9 mouse cellular contexts compared by ENCODE assay signal in the genomic region with DNA sequence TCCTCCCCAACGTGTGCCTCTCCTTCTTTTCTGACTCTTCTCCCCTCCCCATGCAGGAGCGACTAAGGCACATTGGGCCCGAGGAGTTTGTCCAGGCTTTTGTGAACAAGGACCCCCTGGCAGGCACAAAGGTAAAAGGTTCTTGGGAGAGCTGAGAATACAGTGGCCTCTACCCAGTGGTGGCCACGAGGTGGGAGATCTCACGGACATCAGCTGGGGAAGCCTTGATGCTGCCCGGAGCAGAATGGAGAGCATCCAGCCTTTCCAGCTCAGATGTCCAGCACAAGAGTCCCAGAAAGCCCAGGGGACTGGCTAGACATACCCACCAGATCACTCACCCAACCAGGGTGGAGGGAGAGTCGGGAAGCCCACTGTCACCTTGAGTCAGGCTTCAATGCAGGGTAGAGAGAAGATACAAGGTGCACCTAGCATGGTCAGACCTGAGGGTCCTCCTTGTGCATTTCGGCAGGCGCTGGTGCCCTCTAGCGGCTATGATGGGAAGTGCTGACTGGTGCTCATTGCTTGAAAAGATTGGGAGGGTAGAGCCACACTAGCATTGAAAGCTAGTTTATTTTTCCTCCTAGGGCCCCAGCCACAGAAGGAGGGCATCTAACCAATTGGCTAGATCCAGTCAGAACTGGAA. TPM values are rescaled to one million over a fixed set of nuclear protein-coding genes. Genes with fewer than 3 reads are reported as not detected.
DNase-seq lines count a peak whose midpoint lies in the region; ATAC-seq and TF ChIP-seq lines count a peak whose summit lies in the region.
"Had no signal": no experiment of that assay in that cellular context is flagged by ENCODE, and none has a peak within 500 bp of the region (broad histone marks: within the 10 kb centered on the region; RNA-seq: fewer than 3 reads in every experiment).

No protein-coding gene starts in this region.

- no peaks in the 10 kb centered on the region for H3K36me3 ChIP-seq in intestine, embryonic 14.5 days (ENCODE audit: control insufficient read depth, insufficient read depth, low read length)
- H3K36me3 ChIP-seq in intestine, embryonic 16.5 days (ENCODE audit: control insufficient read depth, insufficient read depth, low read length) = no peaks in the 10 kb centered on the region
- no peaks in the 10 kb centered on the region for H3K36me3 ChIP-seq in hindbrain, embryonic 13.5 days
- H3K36me3 ChIP-seq in midbrain, embryonic 16.5 days (ENCODE audit: control insufficient read depth, insufficient read depth, low read length) = no peaks in the 10 kb centered on the region
- no peaks in the 10 kb centered on the region for H3K36me3 ChIP-seq in splenic B cell, adult 2 months (ENCODE audit: control insufficient read depth, insufficient read depth, low read length, poor library complexity, severe bottlenecking)
- H3K36me3 ChIP-seq: embryonic facial prominence, embryonic 13.5 days had no signal

- peak; percentile 97 for DNase-seq in intestine, embryonic 14.5 days (ENCODE audit: low spot score)
- peak; percentile 71 for DNase-seq in adrenal gland, postnatal 14 days
- peak; percentile 82 for DNase-seq in left cerebral cortex, postnatal 4 days
- DNase-seq in splenic B cell, adult 2 months (ENCODE audit: low read depth, low spot score) = peak; percentile 75

- no peak overlapping the region for H3K9ac ChIP-seq in intestine, embryonic 14.5 days (ENCODE audit: low read length)
- H3K9ac ChIP-seq in intestine, embryonic 16.5 days (ENCODE audit: low read depth, low read length) = no peak overlapping the region
- no peak overlapping the region for H3K9ac ChIP-seq in hindbrain, embryonic 13.5 days
- H3K9ac ChIP-seq in midbrain, embryonic 16.5 days (ENCODE audit: low read depth, low read length) = no peak overlapping the region
- H3K9ac ChIP-seq: embryonic facial prominence, embryonic 13.5 days had no signal

- H3K4me2 ChIP-seq in intestine, embryonic 14.5 days (ENCODE audit: low read length) = no peak overlapping the region
- H3K4me2 ChIP-seq in intestine, embryonic 16.5 days (ENCODE audit: low read depth, low read length) = no peak overlapping the region
- no peak overlapping the region for H3K4me2 ChIP-seq in hindbrain, embryonic 13.5 days
- no peak overlapping the region for H3K4me2 ChIP-seq in midbrain, embryonic 16.5 days (ENCODE audit: low read length)
- H3K4me2 ChIP-seq: embryonic facial prominence, embryonic 13.5 days had no signal

- no peaks in the 10 kb centered on the region for H3K9me3 ChIP-seq in intestine, embryonic 14.5 days (ENCODE audit: control insufficient read depth, low read length)
- no peaks in the 10 kb centered on the region for H3K9me3 ChIP-seq in intestine, embryonic 16.5 days (ENCODE audit: control insufficient read depth, low read length)
- no peaks in the 10 kb centered on the region for H3K9me3 ChIP-seq in hindbrain, embryonic 13.5 days
- no peaks in the 10 kb centered on the region for H3K9me3 ChIP-seq in midbrain, embryonic 16.5 days (replicated peaks; ENCODE audit: control insufficient read depth, low read length, poor library complexity, severe bottlenecking)
- H3K9me3 ChIP-seq: embryonic facial prominence, embryonic 13.5 days had no signal

- no peak for ATAC-seq in intestine, embryonic 14.5 days (replicated peaks; ENCODE audit: low FRiP score, low TSS enrichment, low read depth)
- no peak for ATAC-seq in intestine, embryonic 16.5 days
- ATAC-seq in hindbrain, embryonic 13.5 days (ENCODE audit: low FRiP score) = peak; percentile 78
- ATAC-seq in midbrain, embryonic 16.5 days = peak; percentile 69

- intact Hi-C loops in left cerebral cortex, postnatal 4 days (cut with DNase I) = loop anchor here (10.0 kb wide), 1 partner anchor 236 kb away; no protein-coding TSS in a partner anchor

- WGBS in intestine, embryonic 14.5 days = 43% methylated on average over 10 of the region's 10 CpGs
- WGBS in intestine, embryonic 16.5 days = 40% methylated on average over 10 of the region's 10 CpGs
- WGBS in hindbrain, embryonic 13.5 days = 39% methylated on average over 10 of the region's 10 CpGs
- WGBS in midbrain, embryonic 16.5 days = 39% methylated on average over 10 of the region's 10 CpGs

- H3K27me3 ChIP-seq in intestine, embryonic 14.5 days (replicated peaks; ENCODE audit: control insufficient read depth, insufficient read depth, low read length) = 0 out of 2 replicates have a peak, but pooled peaks cover 5% of the 10 kb centered on the region
- H3K27me3 ChIP-seq in intestine, embryonic 16.5 days (replicated peaks; ENCODE audit: control insufficient read depth, insufficient read depth, low read length) = no peaks in the 10 kb centered on the region
- H3K27me3 ChIP-seq in hindbrain, embryonic 13.5 days = peaks cover 6% of the 10 kb centered on the region; the same call in 1 of the 2 replicates
- H3K27me3 ChIP-seq in midbrain, embryonic 16.5 days (ENCODE audit: control insufficient read depth, insufficient read depth, low read depth, low read length) = no peaks in the 10 kb centered on the region; the same call in 1 of the 2 replicates
- no peaks in the 10 kb centered on the region for H3K27me3 ChIP-seq in splenic B cell, adult 2 months (ENCODE audit: control insufficient read depth, insufficient read depth, low read length, poor library complexity, severe bottlenecking)

- no peaks in the 10 kb centered on the region for H3K4me1 ChIP-seq in intestine, embryonic 14.5 days (replicated peaks; ENCODE audit: control insufficient read depth, insufficient read depth, low read length)
- H3K4me1 ChIP-seq in intestine, embryonic 16.5 days (ENCODE audit: control insufficient read depth, insufficient read depth, low read length) = no peaks in the 10 kb centered on the region
- no peaks in the 10 kb centered on the region for H3K4me1 ChIP-seq in embryonic fibroblast, embryonic 13.5 days (ENCODE audit: control insufficient read depth, insufficient read depth, low read length)
- no peaks in the 10 kb centered on the region for H3K4me1 ChIP-seq in hindbrain, embryonic 13.5 days (replicated peaks)
- no peaks in the 10 kb centered on the region for H3K4me1 ChIP-seq in midbrain, embryonic 16.5 days (ENCODE audit: control insufficient read depth, insufficient read depth, low read length)
- H3K4me1 ChIP-seq: embryonic facial prominence, embryonic 13.5 days had no signal

- TF ChIP-seq CTCF in embryonic fibroblast, embryonic 13.5 days (IDR thresholded peaks at IDR 0.05; ENCODE audit: borderline replicate concordance, insufficient read depth, low read length) = peak; percentile 92

- no peak overlapping the region for H3K4me3 ChIP-seq in intestine, embryonic 14.5 days (ENCODE audit: low read depth, low read length)
- H3K4me3 ChIP-seq in intestine, embryonic 16.5 days (ENCODE audit: low read length) = no peak overlapping the region
- H3K4me3 ChIP-seq in embryonic fibroblast, embryonic 13.5 days (ENCODE audit: insufficient read depth, low read length) = no peak overlapping the region
- H3K4me3 ChIP-seq in hindbrain, embryonic 13.5 days = no peak overlapping the region
- H3K4me3 ChIP-seq in midbrain, embryonic 16.5 days (ENCODE audit: low read depth, low read length) = no peak overlapping the region
- H3K4me3 ChIP-seq: embryonic facial prominence, embryonic 13.5 days had no signal

- no peak overlapping the region for H3K27ac ChIP-seq in intestine, embryonic 14.5 days (ENCODE audit: low read depth)
- H3K27ac ChIP-seq in intestine, embryonic 16.5 days (ENCODE audit: low read length) = no peak overlapping the region
- no peak overlapping the region for H3K27ac ChIP-seq in embryonic fibroblast, embryonic 13.5 days (ENCODE audit: insufficient read depth, low read length)
- H3K27ac ChIP-seq in hindbrain, embryonic 13.5 days = no peak overlapping the region
- H3K27ac ChIP-seq in midbrain, embryonic 16.5 days (ENCODE audit: low read length) = no peak overlapping the region
- H3K27ac ChIP-seq: embryonic facial prominence, embryonic 13.5 days had no signal

- TF ChIP-seq POLR2A in embryonic fibroblast, embryonic 13.5 days (IDR thresholded peaks at IDR 0.05; ENCODE audit: low read depth, low read length) = no peak

RNA-seq across cellular contexts. Expression of a gene that starts 59.6 kb away (rescaled TPM):
- polyA plus RNA-seq in intestine, embryonic 14.5 days (2014; fragmentation: Nextera tagmentation; extraction: Ambion mirVana) = 0.28 and 0.46 TPM in 2 replicates
- polyA plus RNA-seq in intestine, embryonic 16.5 days (2015; fragmentation: Nextera tagmentation; extraction: Ambion mirVana) = 0.26 and 0.28 TPM in 2 replicates
- total RNA-seq in adrenal gland, postnatal 14 days (2021) = 1.3 and 1.5 TPM in 2 replicates
- not detected in 2 replicates for polyA plus RNA-seq in embryonic fibroblast, embryonic 13.5 days (2011; ENCODE audit: insufficient read length, low read depth, missing spikeins)
- polyA plus RNA-seq in hindbrain, embryonic 13.5 days (2015; fragmentation: Nextera tagmentation; extraction: Ambion mirVana) = 14.4 and 16.5 TPM in 2 replicates
- 10 to 100 TPM; 17.9 to 21.9 TPM for total RNA-seq in left cerebral cortex, postnatal 4 days (2021)
- polyA plus RNA-seq in midbrain, embryonic 16.5 days (2015; fragmentation: Nextera tagmentation; extraction: Ambion mirVana) = 33.8 and 34.2 TPM in 2 replicates

Comparison
In these comparisons a context has a peak if more than half of its experiments do, and no peak if none do; other contexts are left out.
1. ATAC-seq: peak in hindbrain, embryonic 13.5 days (single experiment) and midbrain, embryonic 16.5 days (single experiment); none in intestine, embryonic 14.5 days (single experiment) and intestine, embryonic 16.5 days (single experiment).
2. RNA of a gene that starts 59.6 kb away (polyA plus RNA-seq): 33.8 to 34.2 TPM in midbrain, embryonic 16.5 days and 14.4 to 16.5 TPM in hindbrain, embryonic 13.5 days; 0.28 to 0.46 TPM in intestine, embryonic 14.5 days, 0.26 to 0.28 TPM in intestine, embryonic 16.5 days and not detected in embryonic fibroblast, embryonic 13.5 days; every median in the first group is over 10 times any median in the second.
3. Peak in every context shown above with its lines, with median percentiles within 50 percentile points of each other: DNase-seq.